15 mouse cellular contexts compared by ENCODE assay signal in genomic region chr5:34175403-34175694, GRCm38 (mm10). TPM values are rescaled to one million over a fixed set of nuclear protein-coding genes. Genes with fewer than 3 reads are reported as not detected.
DNase-seq lines count a peak whose midpoint lies in the region; ATAC-seq lines count a peak whose summit lies in the region.
"Had no signal": no experiment of that assay in that cellular context is flagged by ENCODE, and none has a peak within 500 bp of the region (broad histone marks: within the 10 kb centered on the region; RNA-seq: fewer than 3 reads in every experiment).

No protein-coding gene starts in this region.

- peak; percentile 71 for DNase-seq in cerebellum, adult 11-12 months
- DNase-seq in layer of hippocampus, adult 9-11 months: peak; percentile 2
- no peak for DNase-seq in layer of hippocampus, postnatal 10 days (ENCODE audit: low spot score in 2 of 2)
- peak; percentile 18 to 23 for DNase-seq in right cerebral cortex, postnatal 10 days (ENCODE audit: low spot score in 2 of 2)
- no peak for DNase-seq in right cerebral cortex, adult 2 months (ENCODE audit: low spot score in 2 of 2)
- peak; percentile 66 for DNase-seq in cerebellum, adult 9-10 months
- DNase-seq in gastrocnemius, adult 8-10 months (ENCODE audit: low spot score in 2 of 2): no peak
- DNase-seq: gastrocnemius, postnatal 25 days; heart, postnatal 14 days; kidney, adult 11 months had no signal

- ATAC-seq in cerebellum, adult (ENCODE audit: insufficient number of reproducible peaks, low FRiP score, low TSS enrichment): no peak
- ATAC-seq: activated CD4-positive, CD25-positive, alpha-beta regulatory T cell, adult 4 months; hindbrain, embryonic 16.5 days; midbrain, embryonic 16.5 days had no signal

RNA-seq across cellular contexts. Expression of gene Haus3, which starts 6.0 kb away (rescaled TPM):
- total RNA-seq in layer of hippocampus, postnatal 10 days (2021): 1 to 10 TPM; 6.5 to 8.9 TPM
- 1 to 10 TPM; 3.5 to 4.0 (median 3.6) TPM for total RNA-seq in gastrocnemius, adult 8-10 months (2022)

RNA-seq across cellular contexts. Expression of gene Poln, which starts 6.1 kb away (rescaled TPM):
- total RNA-seq in layer of hippocampus, postnatal 10 days (2021): 1 to 10 TPM in 1 of 2 experiments, under 1 TPM in 1; 0.58 to 2.0 TPM
- total RNA-seq in gastrocnemius, adult 8-10 months (2022): 1 to 10 TPM in 1 of 4 experiments, under 1 TPM in 2, not detected in 1; 0.51 to 2.3 (median 0.89) TPM
- total RNA-seq: liver, adult 2 months had no signal

RNA-seq across cellular contexts. Expression of gene Mxd4, which starts 12.2 kb away (rescaled TPM):
- total RNA-seq in layer of hippocampus, postnatal 10 days (2021): 10 to 100 TPM; 64.1 to 69.0 TPM
- total RNA-seq in gastrocnemius, adult 8-10 months (2022): 10 to 100 TPM; 17.0 to 30.9 (median 24.8) TPM

Comparison
In these comparisons a context has a peak if more than half of its experiments do, and no peak if none do; other contexts are left out.
1. DNase-seq: peak in cerebellum, adult 11-12 months (single experiment), layer of hippocampus, adult 9-11 months (single experiment), right cerebral cortex, postnatal 10 days (2 of 2) and cerebellum, adult 9-10 months (single experiment); none in layer of hippocampus, postnatal 10 days (0 of 2), right cerebral cortex, adult 2 months (0 of 2) and gastrocnemius, adult 8-10 months (0 of 2).